Mouse (Mus musculus): ENCODE measurements around the gene Plekhg2.

DNA sequence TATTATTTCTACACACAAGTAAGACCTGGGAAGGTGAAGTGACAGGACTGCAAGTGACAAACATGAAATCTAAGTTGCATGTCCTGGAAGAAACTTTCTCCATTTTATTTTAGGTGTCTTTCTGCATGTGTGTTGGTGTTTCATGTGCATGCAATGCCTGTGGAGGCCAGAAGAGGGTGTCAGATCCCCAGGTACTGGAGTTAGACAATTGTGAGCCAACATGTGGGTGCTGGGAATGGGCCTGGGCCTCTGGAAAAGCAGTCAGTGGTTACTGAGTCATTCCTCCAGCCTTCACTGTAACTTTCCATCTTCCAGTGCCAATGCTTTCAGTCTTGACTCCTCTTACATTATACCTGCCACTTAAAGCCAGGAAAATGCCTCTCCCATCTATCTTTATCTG is 45.0 kb upstream of the Plekhg2 start:
- TF ChIP-seq CTCF (IDR thresholded peaks at IDR 0.05; ENCODE audit: insufficient read depth, low read length) (no peak), POLR2A (IDR thresholded peaks at IDR 0.05; ENCODE audit: borderline replicate concordance, extremely low read depth, low read depth, low read length) (no peak)
